Mouse (Mus musculus) hindbrain, embryonic 16.5 days (tissue): ENCODE results near the gene Nufip1. TPM values are rescaled to one million over a fixed set of nuclear protein-coding genes. Genes with fewer than 3 reads are reported as not detected.

Source experiments
- ATAC-seq: fragments of 200-750 bp; cut with Nextera tagmentation; 2 replicates; pipeline ENCODE4 v1.8.0; 2017; ENCODE audit warnings: moderate TSS enrichment, moderate library complexity
- H3K27ac ChIP-seq: fragments of 300-500 bp; sonication (generic); 2 replicates; pipeline ENCODE4 v1.5.1; 2014; ENCODE audit warnings: low read depth, mild to moderate bottlenecking, control low read depth, low read length, moderate library complexity
- H3K27me3 ChIP-seq: fragments of 300-500 bp; sonication (generic); replicated peaks from 2 replicates; pipeline ENCODE4 v1.6.1; 2014; ENCODE audit warnings: low read length; ENCODE audit not compliant: control insufficient read depth, insufficient read depth
- H3K36me3 ChIP-seq: fragments of 300-500 bp; sonication (generic); 2 replicates; pipeline ENCODE4 v1.6.1; 2014; ENCODE audit warnings: mild to moderate bottlenecking, low read length, moderate library complexity, mixed read lengths; ENCODE audit not compliant: control insufficient read depth, insufficient read depth
- H3K4me1 ChIP-seq: fragments of 300-500 bp; sonication (generic); 2 replicates; pipeline ENCODE4 v1.6.1; 2014; ENCODE audit warnings: low read depth, low read length; ENCODE audit not compliant: control insufficient read depth, insufficient read depth
- H3K4me2 ChIP-seq: fragments of 300-500 bp; sonication (generic); 2 replicates; pipeline ENCODE4 v1.6.1; 2014; ENCODE audit warnings: mild to moderate bottlenecking, low read length, control low read depth, moderate library complexity
- H3K4me3 ChIP-seq: fragments of 300-500 bp; sonication (generic); 2 replicates; pipeline ENCODE4 v1.5.1; 2014; ENCODE audit warnings: mild to moderate bottlenecking, low read length, control low read depth, moderate library complexity
- H3K9ac ChIP-seq: fragments of 300-500 bp; sonication (generic); 2 replicates; pipeline ENCODE4 v1.6.1; 2014; ENCODE audit warnings: low read depth, mild to moderate bottlenecking, control low read depth, low read length, moderate library complexity
- H3K9me3 ChIP-seq: fragments of 300-500 bp; sonication (generic); 2 replicates; pipeline ENCODE4 v1.6.1; 2014; ENCODE audit warnings: mild to moderate bottlenecking, low read length, moderate library complexity; ENCODE audit not compliant: control insufficient read depth
- WGBS: fragments of 180-500 bp; shearing (Covaris S2); extraction: QIAGEN DNeasy Blood & Tissue Kit; methylation state at CpG from one replicate; pipeline ENCODE4 v1.1.7; 2014; 5-methylcytosine and 5-hydroxymethylcytosine counted together
- polyA plus RNA-seq: library from polyadenylated mRNA; unstranded; fragments of >200 nt; fragmentation: Nextera tagmentation; extraction: Ambion mirVana; gene quantifications from 2 replicates; pipeline ENCODE4 v1.2.1, GENCODE M21; 2015

Nufip1 gene
- polyA plus RNA-seq, 1 experiment from 2014 or later: 12.4 TPM

DNA sequence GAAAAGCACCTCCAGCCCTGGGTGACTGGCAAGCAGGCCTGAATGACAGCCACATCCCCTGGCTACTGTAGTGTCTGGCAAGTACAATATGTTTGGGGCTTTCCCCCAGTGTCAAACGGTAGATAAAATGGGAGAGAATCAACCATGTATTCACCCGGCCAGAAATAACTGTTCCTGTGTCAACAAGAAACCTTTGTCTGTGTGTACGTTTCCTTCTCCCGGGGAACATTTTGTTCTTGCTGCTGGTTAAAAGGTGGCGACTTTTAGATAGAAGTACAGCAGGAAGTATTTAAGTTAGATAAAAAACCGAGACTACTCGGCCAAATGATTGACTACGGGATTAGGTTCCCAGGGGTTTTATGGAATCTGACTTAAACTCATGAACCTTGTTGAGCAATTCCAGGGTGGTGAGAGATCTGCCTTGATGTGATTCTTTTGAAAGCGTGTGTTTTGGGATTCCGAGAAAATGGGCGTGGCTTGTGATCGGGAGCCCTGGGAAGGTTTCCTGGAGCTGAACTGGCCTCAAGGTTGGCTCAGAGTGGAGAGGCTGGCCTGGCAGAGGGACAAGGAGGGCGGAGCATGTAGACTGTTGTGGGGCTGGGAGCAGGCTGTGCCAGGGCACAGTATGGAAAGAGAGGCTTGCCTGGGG is 39.0 kb downstream of the Nufip1 start:
- Histone ChIP-seq H3K27me3 (no peaks in the 10 kb centered on the region), H3K9me3 (no peaks in the 10 kb centered on the region), H3K4me1 (peaks cover 3% of the 10 kb centered on the region; the same call in 1 of the 2 replicates), H3K4me2 (peak overlapping the region; percentile 34), H3K36me3 (no peaks in the 10 kb centered on the region), H3K9ac (no peak overlapping the region), H3K27ac (no peak overlapping the region), H3K4me3 (no peak overlapping the region)
- ATAC-seq: no peak
- 42% methylated on average over 13 of the region's 13 CpGs for WGBS

GRCm38 (mm10) chr14:76150499-76150898 is 39.8 kb downstream of the Nufip1 start:
- Histone ChIP-seq H3K4me2 (no peak overlapping the region), H3K9ac (no peak overlapping the region), H3K36me3 (no peaks in the 10 kb centered on the region), H3K27ac (no peak overlapping the region), H3K9me3 (no peaks in the 10 kb centered on the region), H3K4me1 (peaks cover 3% of the 10 kb centered on the region; the same call in 1 of the 2 replicates), H3K4me3 (no peak overlapping the region), H3K27me3 (no peaks in the 10 kb centered on the region)
- ATAC-seq: no peak
- WGBS: 77% methylated on average over 11 of the region's 11 CpGs

DNA sequence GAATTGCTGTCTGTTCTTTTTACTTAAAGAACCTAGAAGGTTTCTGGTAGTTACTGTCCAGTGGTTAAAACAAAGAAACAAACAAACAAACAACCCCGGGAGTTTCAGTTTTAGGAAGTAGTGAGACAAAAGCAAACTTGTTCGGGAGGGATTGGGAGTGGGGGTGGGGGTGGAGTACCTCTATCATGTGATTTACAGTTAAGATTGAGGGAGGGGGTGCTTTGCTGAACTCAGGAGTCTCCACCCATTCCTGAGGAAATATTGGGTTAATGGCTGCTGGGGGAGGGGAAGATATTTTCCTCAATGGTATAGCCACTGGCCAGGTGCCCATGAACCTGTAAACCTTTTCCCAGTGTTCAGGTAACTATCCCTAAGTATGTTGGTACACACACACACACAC is 40.3 kb downstream of the Nufip1 start:
- no peak overlapping the region for H3K9ac ChIP-seq
- no peaks in the 10 kb centered on the region for H3K36me3 ChIP-seq
- no peak for ATAC-seq
- H3K4me3 ChIP-seq: no peak overlapping the region
- 74% methylated on average over 2 of the region's 2 CpGs for WGBS
- no peak overlapping the region for H3K27ac ChIP-seq
- no peaks in the 10 kb centered on the region for H3K9me3 ChIP-seq
- H3K27me3 ChIP-seq: no peaks in the 10 kb centered on the region
- H3K4me1 ChIP-seq: peaks cover 3% of the 10 kb centered on the region; the same call in 1 of the 2 replicates
- H3K4me2 ChIP-seq: no peak overlapping the region

DNA sequence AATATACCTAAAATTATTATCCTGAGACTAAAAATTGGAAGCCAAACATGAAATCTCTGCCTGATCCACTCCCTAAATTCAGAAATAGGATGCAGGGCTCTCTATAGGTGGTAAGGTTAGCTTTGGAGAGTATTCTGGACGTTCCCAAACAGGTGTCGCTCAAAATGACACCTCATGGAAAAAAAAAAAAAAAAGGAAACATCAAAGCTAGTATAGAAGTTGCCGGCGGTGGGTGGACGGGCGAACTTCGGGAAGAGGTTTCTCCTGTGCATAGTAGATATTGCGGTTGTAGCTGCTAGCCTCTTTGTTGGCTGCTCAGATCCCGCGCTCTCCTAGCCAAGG is 41.1 kb downstream of the Nufip1 start:
- peak overlapping the region; percentile 87 for H3K9ac ChIP-seq
- no peak for ATAC-seq
- H3K36me3 ChIP-seq: no peaks in the 10 kb centered on the region
- peak overlapping the region; percentile 98 for H3K27ac ChIP-seq
- H3K9me3 ChIP-seq: no peaks in the 10 kb centered on the region
- WGBS: 0% methylated on average over 10 of the region's 10 CpGs
- no peaks in the 10 kb centered on the region for H3K27me3 ChIP-seq
- H3K4me1 ChIP-seq: peaks cover 3% of the 10 kb centered on the region; the same call in 1 of the 2 replicates
- peak overlapping the region; percentile 82 for H3K4me3 ChIP-seq
- peak overlapping the region; percentile 72 for H3K4me2 ChIP-seq

GRCm38 (mm10) chr14:76152162-76153002 is 41.7 kb downstream of the Nufip1 start:
- peak overlapping the region; percentile 72 for H3K4me2 ChIP-seq
- H3K36me3 ChIP-seq: no peaks in the 10 kb centered on the region
- H3K4me1 ChIP-seq: peaks cover 3% of the 10 kb centered on the region; the same call in 1 of the 2 replicates
- peak overlapping the region; percentile 98 for H3K27ac ChIP-seq
- peak overlapping the region; percentile 82 for H3K4me3 ChIP-seq
- no peaks in the 10 kb centered on the region for H3K27me3 ChIP-seq
- under 1% methylated on average over 41 of the region's 41 CpGs for WGBS
- H3K9ac ChIP-seq: peak overlapping the region; percentile 87
- H3K9me3 ChIP-seq: no peaks in the 10 kb centered on the region
- ATAC-seq: peak; percentile 95

- Histone ChIP-seq H3K27me3 (no peaks in the 10 kb centered on the region), H3K27ac (peak overlapping the region; percentile 76), H3K4me1 (peaks cover 3% of the 10 kb centered on the region; the same call in 1 of the 2 replicates), H3K9ac (peak overlapping the region; percentile 28), H3K36me3 (no peaks in the 10 kb centered on the region), H3K4me2 (peak overlapping the region; percentile 72), H3K9me3 (no peaks in the 10 kb centered on the region), H3K4me3 (peak overlapping the region; percentile 82)
- WGBS: 5% methylated on average over 24 of the region's 24 CpGs
- peak; percentile 34; the same call in 1 of the 2 replicates for ATAC-seq
Measured at GRCm38 (mm10) chr14:76153003-76153675, 42.4 kb downstream of the Nufip1 start.

DNA sequence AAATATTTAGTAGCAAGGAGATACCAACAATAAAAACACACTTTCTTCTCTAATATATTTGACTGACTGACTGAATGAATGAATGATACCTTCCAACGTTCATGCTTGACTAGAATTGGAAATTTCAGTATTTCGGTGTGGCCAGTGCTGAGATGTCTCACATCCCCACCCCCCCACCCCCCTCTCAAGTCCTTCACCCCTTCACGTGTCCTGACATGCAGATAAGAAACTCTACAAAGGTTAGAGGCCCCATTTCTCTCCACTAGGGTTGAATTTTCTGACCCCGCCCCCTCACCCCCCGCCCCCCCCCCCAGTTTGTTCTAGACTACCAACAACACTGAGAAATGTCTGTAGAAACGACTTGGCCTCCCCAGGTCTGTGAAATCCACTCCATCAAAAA is 43.1 kb downstream of the Nufip1 start:
- Histone ChIP-seq H3K9me3 (no peaks in the 10 kb centered on the region), H3K4me2 (peak overlapping the region; percentile 72; the same call in 1 of the 2 replicates), H3K4me1 (peaks cover 3% of the 10 kb centered on the region; the same call in 1 of the 2 replicates), H3K27ac (no peak overlapping the region), H3K27me3 (no peaks in the 10 kb centered on the region), H3K36me3 (no peaks in the 10 kb centered on the region), H3K4me3 (no peak overlapping the region), H3K9ac (no peak overlapping the region)
- ATAC-seq: no peak
- 24% methylated on average over 6 of the region's 6 CpGs for WGBS

DNA sequence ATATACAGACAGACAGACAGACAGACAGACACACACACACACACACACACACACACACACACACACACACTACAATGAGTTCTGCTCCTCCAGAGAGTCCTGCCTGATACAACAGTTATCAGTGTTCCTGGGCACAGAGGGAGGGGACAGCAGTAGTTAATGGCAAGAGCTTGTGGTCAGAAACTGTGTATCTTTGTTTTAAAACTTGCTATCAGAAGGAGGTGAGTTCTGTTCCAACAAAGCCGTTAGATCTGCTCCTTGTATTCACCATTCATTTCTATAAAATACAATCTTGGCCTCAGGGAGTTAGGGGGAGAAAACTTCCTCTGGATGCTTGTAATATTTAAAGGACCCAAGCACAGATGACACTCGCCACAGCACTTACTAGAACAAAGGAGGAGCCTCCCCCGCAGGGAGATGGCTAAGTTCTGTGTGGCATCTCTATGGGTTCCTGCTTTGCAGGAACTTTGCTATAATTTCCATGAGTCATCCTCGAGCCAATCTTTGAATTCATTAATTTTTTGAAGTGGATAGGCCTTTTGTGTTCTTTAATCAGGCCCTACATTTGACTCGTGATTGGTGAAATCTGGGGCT is 47.6 kb downstream of the Nufip1 start:
- Histone ChIP-seq H3K9me3 (no peaks in the 10 kb centered on the region), H3K4me3 (no peak overlapping the region), H3K4me1 (no peaks in the 10 kb centered on the region; the same call in 1 of the 2 replicates), H3K4me2 (no peak overlapping the region), H3K27me3 (no peaks in the 10 kb centered on the region), H3K36me3 (no peaks in the 10 kb centered on the region), H3K9ac (no peak overlapping the region), H3K27ac (no peak overlapping the region)
- ATAC-seq: no peak
- 50% methylated on average over 5 of the region's 5 CpGs for WGBS
